Mouse (Mus musculus): ENCODE data around the gene Cdyl. TPM values are rescaled to one million over a fixed set of nuclear protein-coding genes. Genes with fewer than 3 reads are reported as not detected.

Gene Cdyl
- total RNA-seq, 2 experiments from 2014 or later: 8.8 to 17.6 TPM

- DNase-seq: no peak
Observed at GRCm38 (mm10) chr13:35689560-35689959, 29.9 kb downstream of the Cdyl start.

- DNase-seq: no peak
Observed at GRCm38 (mm10) chr13:35717658-35718057, 58.0 kb downstream of the Cdyl start.

GRCm38 (mm10) chr13:35719581-35719980 lies 59.9 kb downstream of the Cdyl start:
- DNase-seq: no peak

GRCm38 (mm10) chr13:35723073-35723472 lies 63.4 kb downstream of the Cdyl start:
- no peak for DNase-seq

- no peak for DNase-seq
Observed at GRCm38 (mm10) chr13:35726025-35726424, 66.4 kb downstream of the Cdyl start.

- no peak for DNase-seq
Observed at GRCm38 (mm10) chr13:35732131-35732530, 72.5 kb downstream of the Cdyl start.

- no peak for DNase-seq
Observed at GRCm38 (mm10) chr13:35732891-35733596, 73.4 kb downstream of the Cdyl start.

- DNase-seq: no peak
Observed at GRCm38 (mm10) chr13:35737565-35737964, 77.9 kb downstream of the Cdyl start.

- no peak for DNase-seq
Observed at GRCm38 (mm10) chr13:35738210-35738609, 78.6 kb downstream of the Cdyl start.

GRCm38 (mm10) chr13:35739473-35739872 lies 79.8 kb downstream of the Cdyl start:
- no peak for DNase-seq

GRCm38 (mm10) chr13:35740301-35741039 lies 80.8 kb downstream of the Cdyl start:
- peak; percentile 76 for DNase-seq

GRCm38 (mm10) chr13:35741040-35741619 lies 81.5 kb downstream of the Cdyl start:
- DNase-seq: peak; percentile 95

GRCm38 (mm10) chr13:35741620-35742421 lies 82.2 kb downstream of the Cdyl start:
- peak; percentile 65 for DNase-seq

- no peak for DNase-seq
Observed at GRCm38 (mm10) chr13:35742696-35743095, 83.1 kb downstream of the Cdyl start.

- DNase-seq: no peak
Observed at GRCm38 (mm10) chr13:35743196-35743595, 83.6 kb downstream of the Cdyl start.

- no peak for DNase-seq
Observed at GRCm38 (mm10) chr13:35749194-35749593, 89.6 kb downstream of the Cdyl start.

- DNase-seq: no peak
Observed at GRCm38 (mm10) chr13:35749680-35750079, 90.0 kb downstream of the Cdyl start.

- DNase-seq: no peak
Observed at GRCm38 (mm10) chr13:35752046-35752445, 92.4 kb downstream of the Cdyl start.

- no peak for DNase-seq
Observed at GRCm38 (mm10) chr13:35755002-35755401, 95.4 kb downstream of the Cdyl start.

- DNase-seq: no peak
Observed at GRCm38 (mm10) chr13:35755655-35756283, 96.1 kb downstream of the Cdyl start.

GRCm38 (mm10) chr13:35756393-35757338 lies 97.0 kb downstream of the Cdyl start:
- DNase-seq: no peak
